Mouse (Mus musculus) stomach, embryonic 16.5 days (tissue): ENCODE results near the gene Sirt5. TPM values are rescaled to one million over a fixed set of nuclear protein-coding genes. Genes with fewer than 3 reads are reported as not detected.

Experiments
- ATAC-seq: fragments of 200-750 bp; cut with Nextera tagmentation; 2 replicates; pipeline ENCODE4 v1.8.0; 2017; ENCODE audit warnings: moderate number of reproducible peaks, moderate TSS enrichment; ENCODE audit not compliant: insufficient read depth, low FRiP score
- H3K27ac ChIP-seq: fragments of 300-500 bp; sonication (generic); 2 replicates; pipeline ENCODE4 v1.5.1; 2014; ENCODE audit warnings: low read length
- H3K27me3 ChIP-seq: fragments of 300-500 bp; sonication (generic); 2 replicates; pipeline ENCODE4 v1.6.1; 2014; ENCODE audit warnings: low read length, control low read depth, mixed read lengths; ENCODE audit not compliant: control insufficient read depth, insufficient read depth
- H3K36me3 ChIP-seq: fragments of 300-500 bp; sonication (generic); 2 replicates; pipeline ENCODE4 v1.6.1; 2014; ENCODE audit warnings: low read length; ENCODE audit not compliant: control insufficient read depth, insufficient read depth
- H3K4me1 ChIP-seq: fragments of 300-500 bp; sonication (generic); 2 replicates; pipeline ENCODE4 v1.6.1; 2014; ENCODE audit warnings: low read length, control low read depth, mixed read lengths; ENCODE audit not compliant: control insufficient read depth, insufficient read depth
- H3K4me2 ChIP-seq: fragments of 300-500 bp; sonication (generic); 2 replicates; pipeline ENCODE4 v1.6.1; 2014; ENCODE audit warnings: low read depth, low read length, mixed read lengths
- H3K4me3 ChIP-seq: fragments of 300-500 bp; sonication (generic); replicated peaks from 2 replicates; pipeline ENCODE4 v1.5.1; 2014; ENCODE audit warnings: mild to moderate bottlenecking, low read length
- H3K9ac ChIP-seq: fragments of 300-500 bp; sonication (generic); 2 replicates; pipeline ENCODE4 v1.6.1; 2014; ENCODE audit warnings: low read length
- H3K9me3 ChIP-seq: fragments of 300-500 bp; sonication (generic); replicated peaks from 2 replicates; pipeline ENCODE4 v1.6.1; 2016; ENCODE audit warnings: low read length, control low read depth; ENCODE audit not compliant: control insufficient read depth
- WGBS: fragments of 180-500 bp; shearing (Covaris S2); extraction: QIAGEN DNeasy Blood & Tissue Kit; methylation state at CpG from one replicate; pipeline ENCODE4 v1.1.7; 2014; 5-methylcytosine and 5-hydroxymethylcytosine counted together
- polyA plus RNA-seq: library from polyadenylated mRNA; unstranded; fragments of >200 nt; fragmentation: Nextera tagmentation; extraction: Ambion mirVana; gene quantifications from 2 replicates; pipeline ENCODE4 v1.2.1, GENCODE M21; 2015

Gene Sirt5
- polyA plus RNA-seq, 1 experiment from 2014 or later, result 18.5 TPM

DNA sequence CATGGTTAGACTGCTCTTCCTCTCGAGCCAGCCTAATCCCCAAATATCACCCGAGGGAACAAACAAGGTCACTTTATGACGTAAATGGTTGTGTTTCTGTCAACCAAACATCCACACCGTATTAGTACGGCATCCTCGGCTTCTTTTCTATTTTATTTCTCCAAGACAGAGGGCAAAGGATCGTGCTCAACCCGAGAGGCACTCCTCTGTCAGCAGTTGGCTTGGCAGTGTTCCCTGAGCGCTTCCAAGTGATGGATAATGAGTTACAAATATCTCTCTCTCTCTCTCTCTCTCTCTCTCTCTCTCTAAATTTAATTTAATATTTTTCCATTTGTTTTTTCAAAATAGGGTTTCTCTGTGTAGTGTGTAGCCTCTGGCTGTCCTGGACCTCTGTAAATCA is 2.9 kb upstream of the Sirt5 start:
- Histone ChIP-seq H3K36me3 (no peaks in the 10 kb centered on the region), H3K9ac (no peak overlapping the region), H3K4me2 (no peak overlapping the region), H3K4me3 (no peak overlapping the region), H3K27me3 (no peaks in the 10 kb centered on the region), H3K4me1 (0 out of 2 replicates have a peak, but pooled peaks cover 6% of the 10 kb centered on the region), H3K9me3 (no peaks in the 10 kb centered on the region), H3K27ac (no peak overlapping the region)
- ATAC-seq, result no peak
- 67% methylated on average over 9 of the region's 9 CpGs for WGBS

GRCm38 (mm10) chr13:43365825-43366184 is 509 bp downstream of the Sirt5 start:
- Histone ChIP-seq H3K27ac (peak overlapping the region; percentile 29; the same call in 1 of the 2 replicates), H3K4me2 (peak overlapping the region; percentile 79), H3K36me3 (0 out of 2 replicates have a peak, but pooled peaks cover under 1% of the 10 kb centered on the region), H3K9ac (peak overlapping the region; percentile 82), H3K9me3 (no peaks in the 10 kb centered on the region), H3K4me3 (peak overlapping the region; percentile 72), H3K27me3 (no peaks in the 10 kb centered on the region), H3K4me1 (0 out of 2 replicates have a peak, but pooled peaks cover 6% of the 10 kb centered on the region)
- 6% methylated on average over 11 of the region's 11 CpGs for WGBS
- peak; percentile 50; the same call in 1 of the 2 replicates for ATAC-seq

GRCm38 (mm10) chr13:43370063-43370462 is 4.8 kb downstream of the Sirt5 start:
- H3K4me3 ChIP-seq, result no peak overlapping the region
- no peak overlapping the region for H3K9ac ChIP-seq
- H3K4me1 ChIP-seq, result 0 out of 2 replicates have a peak, but pooled peaks cover 5% of the 10 kb centered on the region
- peaks cover 18% of the 10 kb centered on the region for H3K36me3 ChIP-seq
- WGBS, result 61% methylated on average over 6 of the region's 6 CpGs
- no peak overlapping the region for H3K4me2 ChIP-seq
- no peaks in the 10 kb centered on the region for H3K27me3 ChIP-seq
- no peak overlapping the region for H3K27ac ChIP-seq
- ATAC-seq, result no peak
- peaks cover 3% of the 10 kb centered on the region; the same call in 1 of the 2 replicates for H3K9me3 ChIP-seq

DNA sequence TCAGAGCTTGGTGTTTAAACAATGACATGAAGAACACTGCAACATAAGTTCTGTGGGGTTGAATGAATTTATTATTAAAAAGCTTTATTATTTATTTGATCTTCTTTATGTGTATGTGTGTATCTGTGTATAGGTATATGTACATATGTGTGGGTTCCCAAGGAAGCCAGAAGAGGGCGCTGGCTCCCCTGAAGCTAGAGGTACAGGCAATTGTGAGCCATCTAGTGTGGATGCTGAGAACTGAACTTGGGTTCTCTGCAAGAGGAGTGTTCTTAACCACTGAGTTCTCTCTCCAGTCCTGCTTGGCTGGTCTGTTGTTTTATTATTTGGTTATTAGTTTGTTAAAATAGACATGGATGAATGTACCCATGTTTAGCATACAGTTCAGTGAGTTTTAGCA is 7.6 kb downstream of the Sirt5 start:
- H3K27ac ChIP-seq, result no peak overlapping the region
- peaks cover 3% of the 10 kb centered on the region; the same call in 1 of the 2 replicates for H3K9me3 ChIP-seq
- H3K4me3 ChIP-seq, result no peak overlapping the region
- ATAC-seq, result no peak
- no peak overlapping the region for H3K9ac ChIP-seq
- peaks cover 18% of the 10 kb centered on the region for H3K36me3 ChIP-seq
- H3K27me3 ChIP-seq, result no peaks in the 10 kb centered on the region
- H3K4me1 ChIP-seq, result no peaks in the 10 kb centered on the region
- H3K4me2 ChIP-seq, result no peak overlapping the region
- 84% methylated on average over 1 of the region's 1 CpGs for WGBS

GRCm38 (mm10) chr13:43374205-43374604 is 8.9 kb downstream of the Sirt5 start:
- H3K4me2 ChIP-seq, result no peak overlapping the region
- H3K4me3 ChIP-seq, result no peak overlapping the region
- H3K36me3 ChIP-seq, result peaks cover 18% of the 10 kb centered on the region
- peaks cover 3% of the 10 kb centered on the region; the same call in 1 of the 2 replicates for H3K9me3 ChIP-seq
- no peaks in the 10 kb centered on the region for H3K27me3 ChIP-seq
- no peaks in the 10 kb centered on the region for H3K4me1 ChIP-seq
- H3K9ac ChIP-seq, result no peak overlapping the region
- 77% methylated on average over 10 of the region's 10 CpGs for WGBS
- H3K27ac ChIP-seq, result no peak overlapping the region
- no peak for ATAC-seq

DNA sequence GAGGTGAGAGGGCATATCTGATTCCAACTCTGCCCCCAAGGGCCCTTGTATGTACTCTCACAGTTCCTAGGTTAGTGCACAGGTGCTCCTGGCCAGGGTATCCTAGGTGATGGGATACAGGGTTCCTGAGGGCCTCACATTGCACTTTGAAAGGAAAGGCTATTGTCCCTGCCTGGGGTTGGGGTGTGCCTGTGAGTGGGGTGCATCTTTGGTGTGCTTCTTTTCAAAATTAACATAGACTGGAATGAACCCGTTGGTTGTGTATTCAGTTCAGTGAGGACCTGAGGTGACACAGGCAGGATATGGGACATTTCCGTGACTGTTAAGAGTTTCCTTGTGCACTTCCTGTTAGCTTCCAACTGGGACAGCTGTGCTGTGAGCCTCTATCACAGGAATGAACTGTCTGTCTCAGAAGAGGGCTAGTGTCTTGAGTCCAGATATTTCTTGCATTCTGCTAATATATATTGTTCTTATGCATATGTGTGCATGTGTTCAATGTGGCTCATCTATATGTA is 9.7 kb downstream of the Sirt5 start:
- peaks cover 18% of the 10 kb centered on the region for H3K36me3 ChIP-seq
- no peak for ATAC-seq
- no peak overlapping the region for H3K4me3 ChIP-seq
- H3K4me2 ChIP-seq, result no peak overlapping the region
- H3K27me3 ChIP-seq, result no peaks in the 10 kb centered on the region
- WGBS, result 75% methylated on average over 2 of the region's 2 CpGs
- peaks cover 3% of the 10 kb centered on the region; the same call in 1 of the 2 replicates for H3K9me3 ChIP-seq
- H3K4me1 ChIP-seq, result no peaks in the 10 kb centered on the region
- H3K9ac ChIP-seq, result no peak overlapping the region
- H3K27ac ChIP-seq, result no peak overlapping the region

DNA sequence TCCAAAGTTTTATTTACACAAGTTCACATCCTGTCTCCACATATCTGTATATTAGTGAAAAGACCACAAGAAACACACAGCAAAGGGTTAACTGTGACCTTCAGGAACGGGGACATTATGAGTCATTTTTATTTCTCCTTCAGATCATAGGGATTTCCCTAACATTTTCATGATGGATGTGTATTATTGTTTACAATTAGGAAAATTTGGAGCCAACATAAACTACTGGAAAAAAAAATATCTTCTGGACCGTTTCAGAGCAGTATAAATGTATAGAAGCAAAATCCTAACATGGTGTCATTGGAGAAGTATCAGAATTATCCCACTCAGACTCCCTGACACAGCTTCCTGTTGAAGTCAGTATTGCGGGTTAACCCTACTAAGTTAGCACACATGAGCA is 14.7 kb downstream of the Sirt5 start:
- Histone ChIP-seq H3K4me1 (no peaks in the 10 kb centered on the region), H3K27me3 (no peaks in the 10 kb centered on the region), H3K36me3 (no peaks in the 10 kb centered on the region), H3K4me2 (no peak overlapping the region), H3K4me3 (no peak overlapping the region), H3K27ac (no peak overlapping the region), H3K9ac (no peak overlapping the region), H3K9me3 (no peaks in the 10 kb centered on the region)
- no peak for ATAC-seq
- 53% methylated on average over 3 of the region's 3 CpGs for WGBS

GRCm38 (mm10) chr13:43385321-43385720 is 20.0 kb downstream of the Sirt5 start:
- Histone ChIP-seq H3K27me3 (no peaks in the 10 kb centered on the region), H3K4me3 (no peak overlapping the region), H3K4me2 (no peak overlapping the region), H3K9me3 (no peaks in the 10 kb centered on the region), H3K36me3 (peaks cover 4% of the 10 kb centered on the region; the same call in 1 of the 2 replicates), H3K9ac (no peak overlapping the region), H3K4me1 (no peaks in the 10 kb centered on the region), H3K27ac (no peak overlapping the region)
- no peak for ATAC-seq
- WGBS, result 95% methylated on average over 10 of the region's 10 CpGs

DNA sequence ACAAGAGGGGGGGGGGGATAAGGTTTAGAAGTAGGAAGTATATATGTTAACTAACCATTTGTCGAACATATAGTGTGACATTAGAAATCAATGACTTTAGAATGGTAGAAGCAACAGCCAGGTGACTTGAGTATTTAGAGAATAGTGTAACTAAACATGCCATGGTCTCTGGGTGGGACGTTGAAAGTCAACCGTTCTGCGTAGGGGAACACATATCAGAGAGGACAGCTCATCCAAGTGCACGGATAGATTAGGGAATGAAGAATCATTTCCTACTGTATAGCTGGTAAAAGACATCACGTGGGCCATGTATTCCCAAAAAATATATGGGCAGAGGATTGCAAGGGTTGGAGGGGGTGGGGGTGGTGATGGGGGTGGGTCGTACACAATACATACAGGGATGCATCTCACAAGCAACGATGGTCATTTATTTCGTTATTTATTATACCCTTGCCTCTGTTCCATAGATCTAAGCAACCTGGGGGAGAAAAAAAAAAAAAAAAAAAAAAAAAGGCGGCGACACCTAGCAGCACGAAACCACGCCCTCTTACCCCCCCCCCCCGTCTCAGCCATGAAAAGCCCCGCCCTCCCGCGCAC is 32.5 kb downstream of the Sirt5 start:
- no peak for ATAC-seq
- WGBS, result 48% methylated on average over 15 of the region's 17 CpGs
- Histone ChIP-seq H3K4me3 (peak overlapping the region; percentile 79), H3K4me2 (peak overlapping the region; percentile 68), H3K27ac (no peak overlapping the region), H3K9ac (no peak overlapping the region), H3K27me3 (no peaks in the 10 kb centered on the region), H3K4me1 (peaks cover 11% of the 10 kb centered on the region), H3K9me3 (no peaks in the 10 kb centered on the region), H3K36me3 (peaks cover 8% of the 10 kb centered on the region; the same call in 1 of the 2 replicates)
